Mouse (Mus musculus) ES-E14 (cell line): ENCODE results near the gene Otoa.

Source experiments
- HCFC1 ChIP-seq: IDR thresholded peaks from 2 replicates; pipeline ENCODE4 v1.6.1; 2012; ENCODE audit warnings: low read length, inconsistent platforms, borderline replicate concordance; ENCODE audit not compliant: insufficient read depth
- MAFK ChIP-seq: IDR thresholded peaks from 2 replicates; pipeline ENCODE4 v1.6.1; 2014; ENCODE audit warnings: mild to moderate bottlenecking, low read depth, low read length, inconsistent platforms; ENCODE audit not compliant: insufficient read depth
- ZC3H11A ChIP-seq: IDR thresholded peaks from 2 replicates; pipeline ENCODE4 v1.6.1; 2012; ENCODE audit warnings: low read depth, mild to moderate bottlenecking, inconsistent platforms, low read length, borderline replicate concordance

DNA sequence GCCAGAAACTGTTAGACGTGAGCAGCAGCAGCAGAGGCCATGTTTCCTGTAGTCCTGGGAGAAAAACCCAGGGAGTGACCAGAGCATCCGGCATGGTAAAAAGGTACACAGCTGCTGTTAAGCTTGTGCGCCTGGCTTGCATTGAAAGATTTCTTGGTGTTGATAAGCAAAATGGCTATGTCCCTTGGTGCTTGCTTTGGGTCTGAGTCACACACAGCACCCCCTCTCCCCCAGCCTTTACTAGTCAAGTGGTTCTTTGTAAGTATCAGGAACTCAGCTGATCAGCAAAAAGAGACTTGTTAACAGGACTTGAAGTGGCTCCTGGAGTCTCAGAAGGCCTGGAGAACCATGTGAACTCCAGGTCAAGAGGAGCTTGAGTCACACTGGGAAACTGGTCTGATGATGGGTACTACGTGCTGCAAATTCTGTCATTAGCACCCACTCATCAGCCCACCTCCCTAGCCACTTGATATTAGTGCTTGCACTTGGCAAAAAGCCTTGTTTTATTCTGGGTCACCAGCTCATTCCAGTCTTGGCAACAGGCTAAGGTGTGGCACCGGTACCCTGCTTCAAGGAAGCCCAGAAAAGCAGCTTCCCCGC is 6.5 kb upstream of the Otoa start:
- no peak for TF ChIP-seq HCFC1
- TF ChIP-seq MAFK: no peak
- no peak for TF ChIP-seq ZC3H11A
